Mouse (Mus musculus) c-Kit-negative CD71-positive TER-119-positive erythroid progenitor cells, embryonic 14.5 days (primary cell): ENCODE data around the gene Pmvk.

ENCODE experiments used
- DNase-seq: peaks from one replicate; pipeline ENCODE4 v3.0.0-alpha.2; 2013; ENCODE audit warnings: low read depth, low spot score

The Pmvk gene

DNA sequence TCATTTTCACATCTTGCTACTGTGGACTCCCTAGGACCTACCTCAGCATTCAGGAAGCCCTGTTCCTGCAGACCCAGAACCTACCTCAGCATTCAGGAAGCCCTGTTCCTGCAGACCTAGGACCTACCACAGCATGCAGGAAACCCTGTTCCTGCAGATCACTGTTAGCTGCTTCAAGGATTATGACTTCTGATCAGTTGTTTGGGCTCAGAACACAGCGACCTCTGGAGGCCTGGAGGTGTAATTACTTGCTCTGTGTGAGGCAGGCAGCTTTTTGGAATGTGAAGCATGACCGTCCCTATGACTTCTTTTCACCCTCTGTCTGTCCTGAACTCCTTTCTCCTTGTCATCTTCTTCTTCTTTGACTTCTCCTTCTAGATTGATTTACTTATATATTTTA lies 27.1 kb downstream of the Pmvk start:
- peak; percentile 29 for DNase-seq

GRCm38 (mm10) chr3:89482249-89482648 lies 27.9 kb downstream of the Pmvk start:
- DNase-seq: no peak

GRCm38 (mm10) chr3:89484766-89485524 lies 30.6 kb downstream of the Pmvk start:
- DNase-seq: no peak

DNA sequence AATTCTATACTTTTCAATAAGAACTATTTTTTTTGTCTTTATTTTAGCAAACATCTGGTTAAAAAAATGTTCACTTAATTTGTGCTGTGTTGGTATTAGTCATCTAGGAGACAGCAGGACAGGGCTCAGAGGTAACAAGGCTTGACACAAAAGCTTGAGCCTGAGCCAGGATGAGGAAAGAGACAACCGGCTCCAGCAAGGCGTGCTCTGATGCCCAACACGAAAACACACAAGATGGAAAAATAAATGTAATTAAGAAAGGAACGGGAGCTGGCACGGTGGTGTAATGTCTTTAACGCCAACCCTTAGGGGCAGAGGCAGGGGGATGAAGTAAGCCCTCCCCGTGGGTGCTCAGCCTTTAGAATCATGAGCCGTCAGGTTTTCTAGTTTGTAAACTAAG lies 31.8 kb downstream of the Pmvk start:
- no peak for DNase-seq

DNA sequence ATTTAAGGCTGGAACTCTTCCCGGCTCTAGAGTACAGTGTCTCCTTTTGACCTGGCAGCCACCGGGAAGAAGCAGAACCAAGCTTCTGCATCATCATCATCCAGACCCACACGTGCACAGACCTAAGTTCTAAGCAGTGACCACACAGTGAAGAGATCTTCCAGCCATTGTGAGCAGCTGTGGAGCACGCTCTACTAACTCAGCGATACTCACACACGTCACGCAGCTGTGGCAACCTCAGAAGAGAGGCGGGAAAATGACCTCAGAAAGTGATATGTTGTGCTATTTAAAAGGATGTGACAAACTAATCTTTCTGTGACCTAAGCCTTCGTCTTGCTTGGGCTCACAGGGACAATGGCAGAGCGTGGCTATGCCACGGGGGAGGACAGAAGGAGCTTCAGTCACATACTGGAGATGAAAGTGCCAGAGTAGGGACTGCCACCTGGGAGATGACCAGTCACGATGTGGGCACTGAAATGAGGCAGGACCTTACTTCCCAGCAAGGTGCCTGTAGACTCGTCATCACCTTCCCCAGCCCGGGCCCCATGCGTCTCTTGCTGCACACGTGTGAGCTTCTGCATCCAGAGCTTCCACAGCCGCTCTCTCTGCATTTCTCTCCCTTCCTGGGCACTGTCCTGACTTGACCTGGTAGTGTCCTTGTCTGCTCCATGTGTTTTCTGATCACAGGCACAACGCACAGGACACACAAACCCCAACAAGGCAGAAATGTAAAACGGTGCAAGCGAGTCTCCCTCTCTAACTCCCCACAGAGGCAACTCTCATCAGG lies 32.8 kb downstream of the Pmvk start:
- DNase-seq: no peak

GRCm38 (mm10) chr3:89490790-89491189 lies 36.4 kb downstream of the Pmvk start:
- DNase-seq: no peak

DNA sequence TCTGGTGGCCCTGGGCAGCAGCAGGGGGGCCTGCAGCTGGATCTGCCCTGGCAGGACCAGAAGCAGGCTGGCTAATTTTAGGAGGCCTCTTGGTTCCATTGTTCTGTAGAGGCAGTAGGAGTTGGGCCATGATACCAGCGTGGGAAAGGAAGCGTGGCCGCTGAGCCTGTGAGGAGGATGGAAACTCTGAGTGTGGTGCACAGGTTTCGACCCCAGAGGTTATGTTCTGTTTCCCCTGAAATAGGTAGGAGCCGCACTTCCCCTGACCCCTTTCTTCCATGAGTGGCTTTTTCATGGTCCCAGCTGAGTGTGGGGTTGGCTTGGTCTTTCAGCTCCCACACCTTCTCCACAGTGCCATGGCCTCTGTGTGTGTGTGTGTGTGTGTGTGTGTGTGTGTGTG lies 37.2 kb downstream of the Pmvk start:
- DNase-seq: no peak

DNA sequence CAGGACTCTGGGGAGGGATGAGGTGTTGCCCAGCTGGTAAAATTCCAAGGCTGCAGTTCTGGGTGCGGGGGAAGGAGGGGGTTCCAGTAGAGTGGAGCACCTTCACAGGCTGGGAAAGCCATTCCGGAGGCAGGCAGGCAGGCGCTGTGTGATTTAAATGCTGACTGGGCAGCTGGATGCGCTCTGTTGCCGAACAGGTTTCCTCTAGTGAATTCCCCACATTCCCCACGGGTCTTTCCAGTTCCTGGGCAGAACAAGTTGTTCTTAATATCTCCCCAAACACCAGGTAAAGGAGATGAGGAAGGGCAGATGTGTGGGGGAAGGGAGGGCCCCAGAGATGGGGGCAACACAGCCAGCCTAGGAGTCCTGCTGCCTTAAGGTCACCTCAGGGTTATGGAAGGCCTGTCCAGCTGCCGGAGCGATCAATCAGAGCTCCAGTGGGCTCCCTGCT lies 38.4 kb downstream of the Pmvk start:
- no peak for DNase-seq

DNA sequence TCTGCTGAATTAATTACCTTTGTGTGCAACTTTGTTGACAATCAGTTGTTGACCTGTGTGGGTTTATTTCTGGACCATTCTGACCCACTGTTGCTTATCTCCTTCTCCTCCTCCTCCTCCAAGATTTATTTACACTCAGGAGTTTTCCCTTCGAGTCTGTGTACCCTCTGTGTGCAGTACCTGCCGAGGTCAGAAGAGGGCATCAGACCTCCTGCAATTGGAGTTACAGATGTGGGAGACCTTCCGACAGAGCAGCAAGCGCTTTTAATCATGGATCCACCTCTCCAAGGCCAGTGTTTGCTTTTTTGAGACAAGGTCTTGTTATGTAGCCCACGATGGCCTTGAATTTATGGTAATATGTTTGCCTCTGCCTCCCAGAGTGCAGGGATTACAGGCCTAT lies 40.3 kb downstream of the Pmvk start:
- DNase-seq: no peak

GRCm38 (mm10) chr3:89496366-89496765 lies 42.0 kb downstream of the Pmvk start:
- no peak for DNase-seq

DNA sequence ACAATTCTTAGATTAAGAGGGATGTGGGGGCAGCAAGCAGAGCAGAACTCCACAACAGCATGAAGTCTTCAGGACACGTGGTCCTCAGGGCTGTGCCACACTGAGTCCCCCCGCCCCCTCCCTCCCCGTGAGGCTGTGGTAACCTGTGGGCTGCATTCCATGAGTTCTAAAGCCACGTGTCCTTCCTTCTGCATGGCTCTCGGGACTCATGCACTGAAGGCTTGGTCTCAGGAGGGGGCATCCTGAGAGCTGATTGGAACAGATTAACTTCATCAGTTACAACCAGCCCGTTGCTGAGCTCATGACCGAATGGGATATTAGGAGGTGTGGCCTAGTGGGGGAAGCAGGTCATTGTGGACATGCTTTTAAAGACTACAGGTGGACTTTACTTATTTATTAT lies 45.4 kb downstream of the Pmvk start:
- no peak for DNase-seq

GRCm38 (mm10) chr3:89501486-89501885 lies 47.1 kb downstream of the Pmvk start:
- no peak for DNase-seq

- no peak for DNase-seq
Observed at GRCm38 (mm10) chr3:89502551-89502950, 48.2 kb downstream of the Pmvk start.

- DNase-seq: no peak
Observed at GRCm38 (mm10) chr3:89508041-89508440, 53.7 kb downstream of the Pmvk start.

DNA sequence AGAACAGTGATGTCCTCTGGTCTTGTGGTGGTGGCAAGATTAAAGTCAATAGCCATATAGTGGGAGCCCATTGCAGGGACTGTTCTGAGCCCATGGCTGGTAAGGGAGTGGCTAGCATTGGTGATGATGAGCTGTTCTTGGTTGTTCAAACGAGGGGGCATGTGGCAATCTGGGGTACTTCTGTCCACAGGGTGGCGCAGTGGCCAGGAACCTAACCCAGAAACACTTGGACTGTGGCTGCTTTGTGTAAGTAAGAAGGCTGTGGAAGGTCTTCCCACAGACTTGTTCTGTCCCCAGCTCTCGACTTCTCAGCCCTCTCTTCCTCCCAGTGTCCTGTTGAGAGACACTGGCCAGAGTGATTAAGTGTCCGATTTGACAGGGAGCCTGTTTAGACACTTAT lies 56.6 kb downstream of the Pmvk start:
- no peak for DNase-seq

DNA sequence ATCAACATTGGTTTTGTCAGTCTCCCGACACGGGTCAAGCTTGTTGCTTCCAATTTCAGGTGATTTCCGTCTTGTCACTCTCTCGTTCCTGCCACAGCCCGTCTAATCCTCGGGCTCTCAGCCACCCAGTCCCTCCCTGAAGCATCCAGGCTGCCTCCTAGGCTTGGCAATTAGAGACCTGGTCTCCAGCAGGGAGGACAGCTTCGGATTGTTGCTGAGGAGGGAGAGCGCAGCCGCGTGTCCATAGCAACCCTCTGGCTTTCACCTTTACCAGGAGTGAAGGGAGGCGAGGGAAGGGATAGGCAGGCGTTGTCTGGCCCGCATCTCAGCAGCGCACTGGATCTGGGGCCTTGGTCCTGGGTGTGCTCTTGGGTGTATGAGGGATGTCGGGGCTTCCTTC lies 57.1 kb downstream of the Pmvk start:
- no peak for DNase-seq

DNA sequence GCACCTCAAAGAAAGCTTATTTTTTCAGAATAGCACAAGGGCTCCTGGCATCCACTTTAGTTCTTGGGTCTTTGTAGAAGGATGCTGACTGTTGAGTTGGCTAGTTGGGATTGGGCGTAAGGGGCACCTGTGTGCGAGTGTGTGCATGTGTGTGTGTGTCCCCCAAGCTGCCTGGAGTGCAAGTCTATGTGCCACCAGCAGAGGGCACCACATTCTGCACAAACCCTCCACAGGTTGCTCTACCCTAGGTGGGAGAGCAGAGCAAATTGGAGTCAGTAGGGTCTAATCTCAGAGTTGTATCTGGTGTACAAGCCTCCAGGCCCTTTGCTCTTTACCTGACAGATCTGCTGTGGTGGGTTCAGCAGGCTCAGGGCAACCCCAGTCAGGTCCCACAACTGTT lies 57.9 kb downstream of the Pmvk start:
- DNase-seq: no peak

DNA sequence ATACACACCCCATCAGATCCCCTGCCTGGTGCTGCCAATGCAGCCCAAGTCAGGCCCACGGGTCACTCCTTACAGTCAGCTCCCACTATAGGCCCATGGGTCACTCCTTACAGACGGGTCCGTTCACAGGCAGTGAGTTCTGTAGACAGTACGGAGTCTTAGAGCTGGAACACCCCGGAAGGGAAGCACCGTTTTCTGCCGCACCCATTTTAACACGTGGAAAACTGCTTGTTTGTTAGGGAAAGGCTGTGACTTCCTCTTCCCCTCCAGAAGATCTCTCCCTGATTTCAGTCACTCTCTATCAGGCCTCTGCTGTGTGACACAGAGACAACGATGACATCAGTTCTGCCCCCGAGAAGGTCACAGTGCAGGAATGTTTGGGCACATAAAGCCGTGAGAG lies 61.1 kb downstream of the Pmvk start:
- DNase-seq: no peak

- DNase-seq: no peak
Observed at GRCm38 (mm10) chr3:89516321-89516720, 62.0 kb downstream of the Pmvk start.
